Mouse (Mus musculus) yolk sac, embryonic 10.5 days (tissue): ENCODE data around the gene Mtmr10.
A peak's percentile ranks its signal among the peaks of the same experiment; 100 is the strongest.

Experiments
- DNase-seq: peaks from one replicate; pipeline ENCODE4 v3.0.0-alpha.2; 2017; ENCODE audit warnings: low spot score

The Mtmr10 gene

GRCm38 (mm10) chr7:64296286-64297010 lies 9.0 kb downstream of the Mtmr10 start:
- no peak for DNase-seq

DNA sequence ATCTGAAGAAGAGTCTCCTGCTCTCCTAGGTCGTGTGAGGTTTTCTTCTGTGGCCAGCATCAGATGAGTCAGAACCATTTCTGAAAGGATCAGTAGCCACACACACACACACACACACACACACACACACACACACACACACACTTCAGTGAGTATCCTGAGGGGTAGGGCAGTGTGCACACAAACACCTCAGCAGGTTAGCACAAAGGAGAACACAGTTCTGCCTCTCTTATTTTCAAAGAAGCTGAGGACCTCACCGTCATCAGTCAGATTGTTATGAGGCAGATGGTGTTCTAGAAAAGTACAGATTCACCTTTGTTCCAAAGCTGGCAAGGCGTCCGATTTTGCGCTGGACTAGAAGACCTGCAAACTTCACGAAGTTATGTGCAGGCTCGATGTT lies 22.8 kb downstream of the Mtmr10 start:
- no peak for DNase-seq

DNA sequence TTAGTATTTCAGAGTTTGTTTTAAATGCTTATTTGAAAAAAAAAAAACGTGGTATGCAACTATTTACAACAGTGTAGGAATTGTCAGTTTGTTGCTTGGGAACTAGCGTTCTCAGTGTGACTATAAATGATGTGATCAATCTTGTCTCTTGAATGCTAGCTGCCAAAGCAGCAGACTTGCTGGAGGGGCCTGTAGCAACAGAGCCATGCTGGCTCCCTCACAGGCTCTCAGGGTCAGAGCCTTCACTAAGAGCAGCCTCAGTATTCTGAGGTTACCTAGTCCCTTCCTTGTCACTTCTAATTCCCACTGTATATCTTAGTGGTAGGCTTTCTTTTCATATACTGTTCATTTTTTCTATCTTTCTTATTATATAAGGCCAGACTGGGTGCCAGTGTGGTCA lies 23.3 kb downstream of the Mtmr10 start:
- DNase-seq: no peak

GRCm38 (mm10) chr7:64312811-64313210 lies 25.4 kb downstream of the Mtmr10 start:
- DNase-seq: peak; percentile 49

DNA sequence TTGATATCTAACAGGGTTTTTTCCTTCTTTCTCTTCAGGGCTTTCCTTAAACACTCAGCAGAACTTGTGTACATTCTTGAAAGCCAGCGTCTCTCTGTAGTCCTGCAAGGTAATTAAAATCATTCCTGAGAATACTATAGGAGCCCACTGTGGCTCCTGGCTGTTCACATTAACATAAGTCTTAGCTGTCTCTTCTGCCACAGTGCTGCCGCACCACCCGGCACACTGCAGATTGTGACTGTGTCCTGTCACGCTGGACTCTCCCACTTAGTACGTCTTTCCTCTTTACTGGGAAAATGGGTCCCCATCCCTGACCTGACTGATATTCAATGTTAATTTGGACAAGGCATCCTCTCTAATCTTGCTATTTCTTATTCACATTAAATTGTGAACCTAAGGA lies 33.7 kb downstream of the Mtmr10 start:
- no peak for DNase-seq

GRCm38 (mm10) chr7:64321658-64322057 lies 34.2 kb downstream of the Mtmr10 start:
- DNase-seq: no peak

GRCm38 (mm10) chr7:64326892-64327291 lies 39.4 kb downstream of the Mtmr10 start:
- peak; percentile 30 for DNase-seq

DNA sequence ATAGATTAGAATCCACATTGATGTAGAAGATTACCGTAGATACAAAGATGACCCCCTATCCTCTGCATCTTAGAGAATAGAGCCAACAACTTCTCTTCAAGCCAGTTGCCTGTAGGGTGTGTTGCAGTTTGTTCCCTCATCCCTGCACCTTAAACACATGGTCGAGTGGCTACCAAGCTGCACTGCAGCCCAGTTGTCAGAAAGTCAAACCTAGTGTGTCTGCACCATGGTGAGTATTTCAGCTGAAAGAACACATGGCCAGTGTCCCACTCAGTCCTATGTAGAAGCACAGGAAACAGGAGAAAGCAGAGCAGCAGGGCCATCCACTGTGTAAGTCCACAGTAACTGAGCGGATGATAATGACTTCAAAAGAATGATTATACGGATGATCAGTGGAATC lies 40.0 kb downstream of the Mtmr10 start:
- DNase-seq: no peak

DNA sequence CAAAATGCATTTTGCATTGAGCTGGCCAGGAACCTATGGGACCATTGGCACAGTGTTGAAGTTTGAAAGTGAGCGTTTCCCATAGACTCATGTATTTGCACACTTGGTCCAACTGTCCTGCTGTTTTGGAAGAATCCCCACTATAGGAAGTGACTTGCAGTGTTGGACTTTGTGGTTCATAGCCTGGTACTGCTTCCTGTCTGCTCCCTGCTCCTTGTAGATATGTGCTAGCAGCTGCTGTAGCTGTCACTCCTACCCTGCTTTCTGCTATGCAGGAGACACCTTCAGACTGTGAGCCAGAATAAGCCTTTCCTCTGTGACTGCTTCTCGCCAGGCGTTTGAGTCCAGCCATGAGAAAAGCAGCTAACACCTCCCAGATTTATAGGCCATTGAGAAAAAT lies 43.9 kb downstream of the Mtmr10 start:
- no peak for DNase-seq

DNA sequence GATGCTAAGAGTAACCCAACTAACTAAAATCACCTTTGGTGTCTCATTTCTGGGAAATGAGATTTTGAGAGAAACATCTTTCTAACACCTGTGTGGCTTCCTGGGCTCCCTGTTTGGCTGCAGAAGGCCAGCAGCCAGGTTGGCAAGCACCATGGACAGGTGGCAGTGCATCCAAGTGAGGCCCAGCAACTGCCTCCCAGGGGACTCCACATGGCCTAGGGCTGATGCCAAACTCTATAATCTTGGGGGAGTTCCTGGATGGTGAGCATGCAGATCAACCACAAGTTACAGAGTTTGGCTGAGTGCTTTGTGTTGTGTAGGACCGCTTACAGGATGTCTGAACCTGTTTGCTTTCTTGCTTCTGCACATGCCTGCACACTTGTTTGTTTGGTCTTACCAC lies 45.2 kb downstream of the Mtmr10 start:
- no peak for DNase-seq

GRCm38 (mm10) chr7:64347813-64348212 lies 60.4 kb downstream of the Mtmr10 start:
- no peak for DNase-seq

- DNase-seq: no peak
Observed at GRCm38 (mm10) chr7:64349147-64349861, 61.9 kb downstream of the Mtmr10 start.

- no peak for DNase-seq
Observed at GRCm38 (mm10) chr7:64351087-64351486, 63.6 kb downstream of the Mtmr10 start.

DNA sequence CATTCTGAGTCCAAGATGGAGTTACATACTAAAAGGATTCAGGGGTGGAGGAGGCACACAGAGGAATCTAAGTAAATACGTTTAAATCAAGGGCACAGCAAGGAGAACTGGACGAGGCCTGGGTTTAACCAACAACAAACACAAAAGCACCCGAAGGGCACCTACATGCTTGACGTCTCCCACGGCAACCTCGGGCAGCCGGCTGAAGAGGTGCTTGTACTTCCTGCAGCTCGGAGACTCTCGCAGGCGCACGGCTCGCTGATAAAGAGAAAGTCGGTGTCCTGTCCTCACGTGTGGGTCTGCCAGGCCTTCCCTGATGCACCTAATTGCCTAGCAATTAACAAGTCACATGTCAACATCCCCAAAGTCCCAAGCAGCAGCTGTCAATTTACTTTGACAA lies 66.8 kb downstream of the Mtmr10 start:
- DNase-seq: no peak

- no peak for DNase-seq
Observed at GRCm38 (mm10) chr7:64356661-64357060, 69.2 kb downstream of the Mtmr10 start.

DNA sequence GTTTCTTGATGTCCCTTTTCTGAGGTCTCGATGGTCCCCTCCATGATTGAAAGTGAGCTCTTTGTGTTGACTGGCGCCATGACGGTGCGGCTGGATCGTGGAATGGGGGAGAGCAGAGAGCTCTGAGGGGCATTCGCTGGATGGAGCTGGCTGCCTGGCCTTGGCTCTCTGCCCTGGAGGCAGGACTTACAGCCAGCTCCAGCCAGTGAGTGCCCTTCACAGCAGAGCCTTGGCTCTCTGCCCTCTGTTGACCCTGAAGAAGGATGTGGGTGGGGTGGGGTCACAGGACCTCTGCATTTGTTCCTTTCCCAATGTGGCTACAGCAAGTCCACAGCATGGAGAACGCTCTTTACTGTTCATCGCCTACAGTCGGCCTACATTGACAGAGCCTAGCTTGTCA lies 70.0 kb downstream of the Mtmr10 start:
- no peak for DNase-seq

DNA sequence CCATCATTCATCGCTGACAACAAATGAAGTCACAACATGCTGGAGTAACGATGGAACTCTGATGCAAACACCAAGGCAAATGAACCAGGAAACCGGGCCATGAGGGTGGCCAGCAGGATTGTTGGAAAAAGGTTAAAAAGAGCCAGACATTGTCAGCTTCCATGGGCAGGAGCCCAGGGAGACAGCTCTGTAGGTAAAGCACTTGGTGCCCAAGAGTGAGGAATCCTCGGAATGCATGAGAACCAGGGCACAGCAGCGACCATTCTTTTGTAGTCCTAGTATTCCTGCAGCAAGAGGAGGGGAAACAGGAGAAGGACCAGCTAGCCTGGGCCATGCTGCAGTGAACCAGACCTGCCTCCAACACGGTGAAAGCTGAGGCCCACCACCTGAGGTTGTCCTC lies 71.2 kb downstream of the Mtmr10 start:
- DNase-seq: no peak

GRCm38 (mm10) chr7:64359943-64360585 lies 72.6 kb downstream of the Mtmr10 start:
- no peak for DNase-seq

DNA sequence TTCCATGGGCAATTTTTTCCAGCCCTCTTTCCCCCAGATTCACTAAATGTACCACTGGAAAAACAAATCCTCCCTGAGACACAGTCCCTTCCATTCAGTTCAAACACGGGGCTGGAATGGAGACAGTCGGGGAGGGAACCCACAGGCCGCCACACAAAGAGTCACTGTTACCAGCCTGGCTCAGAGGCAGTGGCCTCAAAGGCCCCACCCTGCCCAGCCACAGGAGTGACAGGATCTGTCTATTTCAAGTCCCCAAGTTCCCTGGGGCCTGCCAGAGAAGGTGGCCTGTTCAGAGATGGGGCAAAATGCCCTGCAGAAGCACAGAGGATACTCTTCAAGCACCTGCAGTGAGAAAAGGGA lies 73.1 kb downstream of the Mtmr10 start:
- no peak for DNase-seq

DNA sequence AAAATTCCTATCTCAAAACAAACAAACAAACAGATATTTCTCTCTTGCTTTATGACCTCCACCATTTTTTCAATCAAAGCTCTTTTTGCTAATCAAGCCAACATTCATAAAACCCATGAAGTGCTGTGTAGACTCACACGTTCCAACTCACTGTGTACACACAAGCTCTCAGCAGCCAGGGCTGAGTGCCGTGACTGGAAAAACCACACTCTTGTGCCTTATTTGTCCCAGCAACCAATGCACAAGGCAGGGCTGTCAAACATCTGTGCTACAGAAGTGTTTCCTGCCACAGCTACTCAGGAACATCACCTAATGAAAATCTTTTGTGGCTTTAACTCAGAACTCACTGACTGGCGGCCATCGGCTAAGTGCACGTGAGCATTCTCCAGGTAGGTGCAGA lies 78.4 kb downstream of the Mtmr10 start:
- no peak for DNase-seq

DNA sequence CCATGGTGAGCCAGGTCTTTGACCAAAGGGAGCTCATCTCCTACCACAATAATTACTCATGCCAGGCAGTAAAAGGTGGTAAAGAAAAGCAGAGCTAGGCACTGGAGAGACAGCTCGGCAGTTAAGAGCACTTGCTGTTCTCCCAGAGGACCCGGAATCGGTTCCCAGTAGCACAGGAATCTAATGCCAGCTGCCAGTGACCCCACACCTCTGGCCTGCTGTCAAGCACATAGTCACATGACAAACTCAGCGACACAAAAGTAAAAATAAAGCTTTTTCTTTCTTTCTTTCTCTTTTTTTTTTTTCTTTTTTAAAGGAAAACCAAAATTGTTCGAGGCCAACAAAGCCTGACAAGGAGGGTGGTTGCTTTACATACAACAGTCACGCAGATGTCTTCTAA lies 82.4 kb downstream of the Mtmr10 start:
- no peak for DNase-seq

DNA sequence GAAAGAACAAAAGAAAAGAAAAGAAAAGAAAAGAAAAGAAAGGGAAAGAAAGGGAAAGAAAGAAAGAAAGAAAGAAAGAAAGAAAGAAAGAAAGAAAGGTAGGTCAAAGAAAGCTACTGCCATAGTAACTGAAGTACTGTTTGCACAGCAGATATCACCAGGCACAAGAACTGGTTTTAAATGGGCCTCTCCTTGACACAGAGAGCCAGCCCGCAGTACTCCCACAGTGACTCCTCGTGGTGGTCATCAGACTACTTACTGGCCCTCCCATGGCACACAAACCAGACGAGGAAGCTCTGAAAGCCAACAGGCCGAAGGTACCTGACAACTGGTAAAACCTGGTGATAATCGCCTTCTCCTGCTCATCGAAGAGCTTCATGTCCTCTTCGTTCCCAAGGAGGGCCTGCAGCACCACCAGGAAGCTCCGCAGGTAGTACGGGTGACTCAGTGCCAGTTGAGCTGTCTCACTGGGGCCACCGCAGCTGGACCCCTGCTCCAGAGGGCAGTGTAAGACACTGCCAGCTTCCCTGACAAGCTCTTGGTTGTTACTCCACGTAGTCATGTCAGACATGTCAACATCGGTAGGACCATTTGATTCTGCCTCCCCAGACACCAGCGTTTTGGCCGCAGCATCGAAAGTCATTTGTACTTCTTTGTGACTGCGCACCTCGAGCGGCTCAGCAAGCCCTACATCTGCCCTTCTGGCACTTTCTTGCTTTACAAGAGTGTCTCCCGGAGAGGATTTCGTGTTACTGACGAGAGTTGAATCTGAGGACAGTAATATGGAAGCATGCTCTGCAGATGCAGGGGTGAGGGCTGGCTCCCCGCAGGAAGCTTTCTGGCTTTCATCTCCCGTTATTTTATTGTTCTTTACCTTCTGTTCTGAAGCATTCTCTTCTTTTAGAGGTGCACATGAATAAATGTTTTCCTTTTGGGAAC lies 84.8 kb downstream of the Mtmr10 start:
- DNase-seq: no peak
